Mouse (Mus musculus) MEL (cell line): ENCODE results near the gene Adam33. TPM values are rescaled to one million over a fixed set of nuclear protein-coding genes. Genes with fewer than 3 reads are reported as not detected.
A peak's percentile ranks its signal among the peaks of the same experiment; 100 is the strongest.

Experiments used
- DNase-seq: peaks from one replicate; pipeline ENCODE4 v3.0.0; 2011; ENCODE audit warnings: low read depth, low spot score
- H3K27ac ChIP-seq: 2 replicates; pipeline ENCODE4 v1.5.1; 2012; ENCODE audit warnings: low read depth, mild to moderate bottlenecking, control low read depth, low read length, moderate library complexity; ENCODE audit not compliant: control insufficient read depth
- H3K27me3 ChIP-seq, 2 experiments: fragments of 150-350 bp in 1 of 2; sonication (generic) in 1 of 2; 2 replicates each; pipeline ENCODE4 v1.6.1; 2012; ENCODE audit warnings: low read length in 2 of 2, mild to moderate bottlenecking in 2 of 2, improper control_type of control experiment in 1 of 2, moderate library complexity in 1 of 2; ENCODE audit not compliant: insufficient read depth in 2 of 2, control insufficient read depth in 1 of 2
- H3K36me3 ChIP-seq, 2 experiments: 2 replicates each; pipeline ENCODE4 v1.6.1; 2012 to 2014; ENCODE audit warnings: low read length in 2 of 2, improper control_type of control experiment in 1 of 2, inconsistent platforms in 1 of 2, mild to moderate bottlenecking in 1 of 2; ENCODE audit not compliant: insufficient read depth in 2 of 2, control insufficient read depth in 1 of 2
- H3K4me1 ChIP-seq, 2 experiments: fragments of 150-350 bp in 1 of 2; sonication (generic) in 1 of 2; 2 replicates each; pipeline ENCODE4 v1.6.1; 2012; ENCODE audit warnings: low read length in 2 of 2, improper control_type of control experiment in 1 of 2, mild to moderate bottlenecking in 1 of 2; ENCODE audit not compliant: insufficient read depth in 2 of 2, control insufficient read depth in 1 of 2
- H3K4me3 ChIP-seq, 2 experiments: fragments of 150-350 bp in 1 of 2; sonication (generic) in 1 of 2; 2 replicates each; pipeline ENCODE4 v1.5.1; 2012; ENCODE audit warnings: low read depth in 2 of 2, low read length in 2 of 2, mild to moderate bottlenecking in 2 of 2, moderate library complexity in 2 of 2, control low read depth in 1 of 2, improper control_type of control experiment in 1 of 2; ENCODE audit not compliant: control insufficient read depth in 1 of 2, insufficient read depth in 1 of 2
- H3K79me2 ChIP-seq: 2 replicates; pipeline ENCODE4 v1.6.1; 2012; ENCODE audit warnings: mild to moderate bottlenecking, low read length, moderate library complexity; ENCODE audit not compliant: control insufficient read depth, poor library complexity, insufficient read depth
- H3K9ac ChIP-seq: 2 replicates; pipeline ENCODE4 v1.6.1; 2012; ENCODE audit warnings: low read depth, mild to moderate bottlenecking, control low read depth, low read length, moderate library complexity; ENCODE audit not compliant: control insufficient read depth, poor library complexity, severe bottlenecking
- H3K9me3 ChIP-seq: fragments of 150-350 bp; sonication (generic); replicated peaks from 2 replicates; pipeline ENCODE4 v1.6.1; 2012; ENCODE audit warnings: mild to moderate bottlenecking, low read length, improper control_type of control experiment, moderate library complexity; ENCODE audit not compliant: insufficient read depth
- CHD1 ChIP-seq: IDR thresholded peaks from 2 replicates; pipeline ENCODE4 v1.6.1; 2012; ENCODE audit warnings: low read depth, mild to moderate bottlenecking, inconsistent platforms, low read length, improper control_type of control experiment
- CHD2 ChIP-seq: IDR thresholded peaks from 2 replicates; pipeline ENCODE4 v1.6.1; 2011; ENCODE audit warnings: low read length, improper control_type of control experiment
- CTCF ChIP-seq, 3 experiments: IDR thresholded peaks in 2 of 3; conservative IDR thresholded peaks in 1 of 3; 2 replicates each; pipeline ENCODE4 v1.5.1; 2011 to 2012; ENCODE audit warnings: low read length in 3 of 3, low read depth in 2 of 3, mild to moderate bottlenecking in 2 of 3, improper control_type of control experiment in 1 of 3, inconsistent platforms in 1 of 3, mixed read lengths in 1 of 3, moderate library complexity in 1 of 3; ENCODE audit not compliant: control insufficient read depth in 1 of 3, insufficient read depth in 1 of 3, poor library complexity in 1 of 3, severe bottlenecking in 1 of 3
- ETS1 ChIP-seq: IDR thresholded peaks from 2 replicates; pipeline ENCODE4 v1.6.1; 2012; ENCODE audit warnings: low read depth, mild to moderate bottlenecking, inconsistent platforms, low read length, improper control_type of control experiment, moderate library complexity
- GABPA ChIP-seq: IDR thresholded peaks from 2 replicates; pipeline ENCODE4 v1.6.1; 2012; ENCODE audit warnings: low read depth, mild to moderate bottlenecking, inconsistent platforms, low read length, improper control_type of control experiment, moderate library complexity
- GATA1 ChIP-seq: IDR thresholded peaks from 2 replicates; pipeline ENCODE4 v1.6.1; 2011; ENCODE audit warnings: low read depth, low read length, improper control_type of control experiment
- HCFC1 ChIP-seq: IDR thresholded peaks from 2 replicates; pipeline ENCODE4 v1.6.1; 2012; ENCODE audit warnings: low read depth, mild to moderate bottlenecking, inconsistent platforms, low read length, improper control_type of control experiment, moderate library complexity
- JUND ChIP-seq: IDR thresholded peaks from 2 replicates; pipeline ENCODE4 v1.6.1; 2011; ENCODE audit warnings: low read depth, mild to moderate bottlenecking, improper control_type of control experiment, low read length
- MAX ChIP-seq: IDR thresholded peaks from 2 replicates; pipeline ENCODE4 v1.6.1; 2011; ENCODE audit warnings: low read length, improper control_type of control experiment
- MAZ ChIP-seq: IDR thresholded peaks from 2 replicates; pipeline ENCODE4 v1.6.1; 2012; ENCODE audit warnings: low read depth, mild to moderate bottlenecking, inconsistent platforms, low read length, improper control_type of control experiment
- MEF2A ChIP-seq: IDR thresholded peaks from 2 replicates; pipeline ENCODE4 v1.6.1; 2014; ENCODE audit warnings: low read depth, mild to moderate bottlenecking, inconsistent platforms, low read length, improper control_type of control experiment; ENCODE audit not compliant: poor library complexity, insufficient replicate concordance, severe bottlenecking; ENCODE audit errors: extremely low read depth
- MXI1 ChIP-seq: IDR thresholded peaks from 2 replicates; pipeline ENCODE4 v1.6.1; 2011; ENCODE audit warnings: mild to moderate bottlenecking, low read depth, low read length, improper control_type of control experiment
- NELFE ChIP-seq: IDR thresholded peaks from 2 replicates; pipeline ENCODE4 v1.6.1; 2011; ENCODE audit warnings: low read depth, low read length, improper control_type of control experiment
- NRF1 ChIP-seq: IDR thresholded peaks from 2 replicates; pipeline ENCODE4 v1.6.1; 2014; ENCODE audit warnings: low read depth, mild to moderate bottlenecking, inconsistent platforms, low read length, improper control_type of control experiment, moderate library complexity; ENCODE audit not compliant: poor library complexity, insufficient read depth, severe bottlenecking
- POLR2AphosphoS5 ChIP-seq: IDR thresholded peaks from 2 replicates; pipeline ENCODE4 v1.6.1; 2012; ENCODE audit warnings: low read depth, borderline replicate concordance, mild to moderate bottlenecking, inconsistent platforms, low read length, moderate library complexity, mixed read lengths
- RAD21 ChIP-seq: IDR thresholded peaks from 2 replicates; pipeline ENCODE4 v1.6.1; 2011; ENCODE audit warnings: mild to moderate bottlenecking, low read depth, low read length, improper control_type of control experiment
- RCOR1 ChIP-seq: IDR thresholded peaks from 2 replicates; pipeline ENCODE4 v1.6.1; 2012; ENCODE audit warnings: low read depth, mild to moderate bottlenecking, inconsistent platforms, low read length, improper control_type of control experiment
- SIN3A ChIP-seq: IDR thresholded peaks from 2 replicates; pipeline ENCODE4 v1.6.1; 2012; ENCODE audit warnings: low read length, improper control_type of control experiment, inconsistent platforms
- SMC3 ChIP-seq: IDR thresholded peaks from 2 replicates; pipeline ENCODE4 v1.6.1; 2011; ENCODE audit warnings: low read depth, low read length, improper control_type of control experiment
- TAL1 ChIP-seq: IDR thresholded peaks from 2 replicates; pipeline ENCODE4 v1.6.1; 2012; ENCODE audit warnings: mild to moderate bottlenecking, inconsistent platforms, low read length, moderate library complexity, mixed read lengths
- TBP ChIP-seq: IDR thresholded peaks from 2 replicates; pipeline ENCODE4 v1.8.0; 2011; ENCODE audit warnings: low read depth, low read length, improper control_type of control experiment
- TCF12 ChIP-seq: IDR thresholded peaks from 2 replicates; pipeline ENCODE4 v1.6.1; 2014; ENCODE audit warnings: low read depth, mild to moderate bottlenecking, inconsistent platforms, low read length, improper control_type of control experiment, moderate library complexity
- UBTF ChIP-seq: IDR thresholded peaks from 2 replicates; pipeline ENCODE4 v1.6.1; 2012; ENCODE audit warnings: low read depth, mild to moderate bottlenecking, inconsistent platforms, low read length, improper control_type of control experiment, moderate library complexity, borderline replicate concordance; ENCODE audit not compliant: insufficient read depth
- USF1 ChIP-seq: IDR thresholded peaks from 2 replicates; pipeline ENCODE4 v1.6.1; 2014; ENCODE audit warnings: low read depth, mild to moderate bottlenecking, inconsistent platforms, low read length, improper control_type of control experiment, moderate library complexity
- USF2 ChIP-seq, 2 experiments: IDR thresholded peaks; 2 replicates each; pipeline ENCODE4 v1.6.1; 2011 to 2012; ENCODE audit warnings: improper control_type of control experiment in 2 of 2, low read length in 2 of 2, borderline replicate concordance in 1 of 2, inconsistent platforms in 1 of 2, low read depth in 1 of 2, mild to moderate bottlenecking in 1 of 2; ENCODE audit not compliant: insufficient read depth in 1 of 2
- ZC3H11A ChIP-seq: IDR thresholded peaks from 2 replicates; pipeline ENCODE4 v1.6.1; 2012; ENCODE audit warnings: low read depth, mild to moderate bottlenecking, inconsistent platforms, low read length, improper control_type of control experiment
- ZKSCAN1 ChIP-seq: IDR thresholded peaks from 2 replicates; pipeline ENCODE4 v1.6.1; 2012; ENCODE audit warnings: low read depth, mild to moderate bottlenecking, inconsistent platforms, low read length, improper control_type of control experiment, moderate library complexity
- ZMIZ1 ChIP-seq: IDR thresholded peaks from 2 replicates; pipeline ENCODE4 v1.6.1; 2012; ENCODE audit warnings: low read depth, mild to moderate bottlenecking, inconsistent platforms, low read length, improper control_type of control experiment, moderate library complexity
- ZNF384 ChIP-seq: IDR thresholded peaks from 2 replicates; pipeline ENCODE4 v1.6.1; 2012; ENCODE audit warnings: low read depth, mild to moderate bottlenecking, inconsistent platforms, low read length, improper control_type of control experiment
- polyA plus RNA-seq, 2 experiments: library from polyadenylated mRNA; stranded (reverse) in 1 of 2; unstranded in 1 of 2; fragments of >175 nt in 1 of 2; fragments of >200 nt in 1 of 2; gene quantifications; 2 replicates each; pipeline versions ENCODE4 v1.2.1 to v1.2.4; 2012; ENCODE audit warnings: low replicate concordance in 2 of 2, low read depth in 1 of 2; ENCODE audit not compliant: insufficient read length in 2 of 2, insufficient read depth in 1 of 2, missing spikeins in 1 of 2
- total RNA-seq: library from RNA; depleted of rRNA; stranded (reverse); fragments of 300-350 nt; gene quantifications from 2 replicates; pipeline ENCODE4 v1.2.3, GENCODE M21; 2012

Adam33 gene
- total and polyA plus RNA-seq, 3 experiments: 0.12 to 0.28 TPM; not detected in 1

GRCm38 (mm10) chr2:131097087-131097486, 33.5 kb upstream of the Adam33 start:
- no peak overlapping the region for H3K9ac ChIP-seq
- no peak for DNase-seq
- no peaks in the 10 kb centered on the region for H3K9me3 ChIP-seq
- no peak overlapping the region for H3K27ac ChIP-seq
- peaks cover 0 to 9% of the 10 kb centered on the region in 2 experiments; a peak in 3 of 4 replicates for H3K4me1 ChIP-seq
- no peak overlapping the region for H3K4me3 ChIP-seq
- no peaks in the 10 kb centered on the region for H3K27me3 ChIP-seq
- H3K36me3 ChIP-seq: peaks cover 0 to 4% of the 10 kb centered on the region in 2 experiments; a peak in 2 of 4 replicates
- H3K79me2 ChIP-seq: no peaks in the 10 kb centered on the region
- TF ChIP-seq TBP: no peak
- no peak for TF ChIP-seq MEF2A
- TF ChIP-seq GABPA: no peak
- no peak for TF ChIP-seq MAZ
- TF ChIP-seq MXI1: no peak
- no peak for TF ChIP-seq JUND
- TF ChIP-seq CHD1: no peak
- TF ChIP-seq ETS1: no peak
- no peak for TF ChIP-seq ZC3H11A
- no peak for TF ChIP-seq USF1
- TF ChIP-seq NELFE: no peak
- no peak for TF ChIP-seq USF2 (IDR thresholded peaks at IDR 0.05; ENCODE audit: borderline replicate concordance in 1 of 2, insufficient read depth in 1 of 2, low read depth in 1 of 2, low read length in 2 of 2)
- no peak for TF ChIP-seq HCFC1
- TF ChIP-seq SMC3: no peak
- TF ChIP-seq ZMIZ1: no peak
- TF ChIP-seq MAX: no peak
- no peak for TF ChIP-seq CHD2

DNA sequence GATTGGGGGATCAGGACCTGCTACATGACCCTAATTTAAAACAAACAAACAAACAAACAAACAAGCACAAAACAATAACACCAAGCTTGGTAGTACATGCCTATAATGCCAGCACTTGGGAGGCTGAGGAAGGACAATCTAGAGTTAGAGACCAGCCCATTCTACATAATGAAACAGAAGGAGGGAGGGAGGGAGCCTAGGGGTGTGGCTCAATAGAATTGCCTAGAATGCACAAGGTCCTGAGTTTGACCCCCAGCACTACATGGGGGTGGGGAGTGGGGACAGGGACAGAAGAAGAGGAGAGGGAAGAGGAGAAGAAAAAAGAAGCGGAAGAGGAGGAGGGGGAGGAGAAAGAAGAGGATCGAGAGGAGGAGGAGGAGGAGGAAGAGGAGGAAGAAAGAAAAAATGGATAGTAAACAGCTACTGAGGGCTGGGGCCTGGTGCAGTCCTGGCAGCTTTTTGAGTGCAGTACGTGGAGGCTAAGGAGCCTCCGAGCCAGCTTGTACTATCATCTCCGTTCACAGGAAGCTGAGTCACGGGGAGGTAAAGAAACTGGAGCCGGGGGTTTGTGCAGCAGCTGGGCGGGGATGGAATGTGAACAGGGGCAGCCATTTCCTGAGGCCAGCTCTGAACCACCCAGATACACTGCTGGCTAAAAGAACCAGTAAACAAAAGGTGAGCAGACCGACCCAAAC, 32.6 kb upstream of the Adam33 start:
- DNase-seq: peak; percentile 84
- H3K4me1 ChIP-seq: peaks cover 0 to 9% of the 10 kb centered on the region in 2 experiments; a peak in 3 of 4 replicates
- H3K9ac ChIP-seq: peak overlapping the region; percentile 68
- no peaks in the 10 kb centered on the region for H3K9me3 ChIP-seq
- H3K27ac ChIP-seq: peak overlapping the region; percentile 90
- peak overlapping the region; percentile 28 to 51 for H3K4me3 ChIP-seq
- H3K79me2 ChIP-seq: no peaks in the 10 kb centered on the region
- H3K27me3 ChIP-seq: no peaks in the 10 kb centered on the region
- H3K36me3 ChIP-seq: peaks cover 0 to 4% of the 10 kb centered on the region in 2 experiments; a peak in 2 of 4 replicates
- peak; percentile 46; the same call in 1 of the 2 replicates for TF ChIP-seq ZNF384
- no peak for TF ChIP-seq RCOR1
- TF ChIP-seq CHD2: no peak
- TF ChIP-seq UBTF: no peak
- no peak for TF ChIP-seq NRF1
- TF ChIP-seq MXI1: peak; percentile 42; the same call in 1 of the 2 replicates
- TF ChIP-seq MAX: peak; percentile 25; the same call in 1 of the 2 replicates
- TF ChIP-seq ZMIZ1: no peak
- peak; percentile 72 for TF ChIP-seq SIN3A
- peak; percentile 38; the same call in 1 of the 2 replicates for TF ChIP-seq NELFE
- TF ChIP-seq ZC3H11A: 0 out of 2 replicates have a peak, but pooled peaks have one; percentile 10
- no peak for TF ChIP-seq POLR2AphosphoS5
- peak; percentile 41; the same call in 1 of the 2 replicates for TF ChIP-seq TBP
- TF ChIP-seq TAL1: no peak
- TF ChIP-seq GABPA: no peak
- TF ChIP-seq USF1: peak; percentile 26; the same call in 1 of the 2 replicates
- no peak for TF ChIP-seq ZKSCAN1
- TF ChIP-seq TCF12: no peak
- no peak for TF ChIP-seq GATA1
- peak; percentile 9 for TF ChIP-seq RAD21
- TF ChIP-seq CTCF (IDR thresholded peaks at IDR 0.05 in 2 of 3, conservative IDR thresholded peaks at IDR 0.05 in 1 of 3; ENCODE audit: control insufficient read depth in 1 of 3, insufficient read depth in 1 of 3, low read depth in 2 of 3, low read length in 3 of 3, poor library complexity in 1 of 3, severe bottlenecking in 1 of 3): no peak
